Mouse (Mus musculus) small intestine, adult 2 months (tissue): ENCODE measurements at regions not wholly inside any gene's neighbourhood (a gene's known extent, or its start where the extent isn't known, plus 50 kb on each side); places are given as distances from the start of the nearest gene placed in this dataset.

Source experiments
- H3K27ac ChIP-seq: fragments of 200-500 bp; 2 replicates; pipeline ENCODE4 v1.5.1; 2012; ENCODE audit warnings: low read depth, low read length, control low read depth, inconsistent platforms; ENCODE audit not compliant: insufficient read depth
- H3K27me3 ChIP-seq: fragments of 200-500 bp; 2 replicates; pipeline ENCODE4 v1.6.1; 2012; ENCODE audit warnings: mild to moderate bottlenecking, moderate library complexity, low read length, inconsistent platforms; ENCODE audit not compliant: control insufficient read depth, insufficient read depth
- H3K36me3 ChIP-seq: fragments of 200-500 bp; 2 replicates; pipeline ENCODE4 v1.6.1; 2012; ENCODE audit warnings: mild to moderate bottlenecking, low read length, control low read depth, inconsistent platforms; ENCODE audit not compliant: control insufficient read depth, insufficient read depth
- H3K4me1 ChIP-seq: fragments of 200-500 bp; 2 replicates; pipeline ENCODE4 v1.6.1; 2012; ENCODE audit warnings: low read length, inconsistent platforms, mixed read lengths; ENCODE audit not compliant: control insufficient read depth, insufficient read depth, insufficient read length
- H3K4me3 ChIP-seq: fragments of 200-500 bp; 2 replicates; pipeline ENCODE4 v1.5.1; 2012; ENCODE audit warnings: low read depth, mild to moderate bottlenecking, control low read depth, inconsistent platforms, low read length, moderate library complexity
- CTCF ChIP-seq: fragments of 200-500 bp; IDR thresholded peaks from 2 replicates; pipeline ENCODE4 v1.5.1; 2012; ENCODE audit warnings: low read depth, mild to moderate bottlenecking, control low read depth, inconsistent platforms, low read length, moderate library complexity, mixed read lengths; ENCODE audit not compliant: insufficient replicate concordance, insufficient read length; ENCODE audit errors: extremely low read depth
- POLR2A ChIP-seq: fragments of 200-500 bp; IDR thresholded peaks from 2 replicates; pipeline ENCODE4 v1.6.1; 2012; ENCODE audit warnings: low read depth, mild to moderate bottlenecking, control low read depth, inconsistent platforms, low read length, moderate library complexity
- WGBS: fragments of 180-500 bp; shearing (Covaris S2); methylation state at CpG from one replicate; pipeline ENCODE4 v1.1.7; 2018; 5-methylcytosine and 5-hydroxymethylcytosine counted together

- Histone ChIP-seq H3K4me1 (peaks cover 4% of the 10 kb centered on the region; the same call in 1 of the 2 replicates), H3K36me3 (peaks cover 23% of the 10 kb centered on the region), H3K4me3 (no peak overlapping the region), H3K27ac (peak overlapping the region; percentile 47), H3K27me3 (no peaks in the 10 kb centered on the region)
- TF ChIP-seq POLR2A (no peak), CTCF (no peak)
- WGBS, result 28% methylated on average over 1 of the region's 1 CpGs
Observed at GRCm38 (mm10) chr6:40824258-40824657, 63.0 kb downstream of the Moxd2 start.
